Mouse (Mus musculus): ENCODE measurements around the gene Cdk1. TPM values are rescaled to one million over a fixed set of nuclear protein-coding genes. Genes with fewer than 3 reads are reported as not detected.

Cdk1 gene
- polyA plus RNA-seq, 1 experiment from 2014 or later = 181 TPM

DNA sequence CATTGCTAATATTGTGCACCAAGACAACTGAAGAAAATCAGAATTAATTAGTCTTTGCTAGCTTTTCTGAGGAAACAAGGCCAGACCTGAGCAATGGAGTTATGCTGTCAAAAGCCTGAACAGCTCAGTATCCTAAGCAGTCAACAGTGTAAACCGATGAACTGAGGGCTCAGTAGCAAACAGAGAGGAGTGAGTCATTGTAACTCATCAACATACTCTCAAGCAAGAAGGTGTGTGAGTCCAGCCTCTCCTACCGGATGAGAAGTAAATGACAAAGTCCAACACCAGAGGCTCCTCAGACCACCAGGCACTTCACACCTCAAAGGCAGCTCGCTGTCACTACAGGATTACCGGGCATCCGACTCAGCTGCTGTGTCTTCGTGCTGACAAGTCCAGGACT is 12.7 kb downstream of the Cdk1 start:
- no peaks in the 10 kb centered on the region for H3K27me3 ChIP-seq
- H3K4me2 ChIP-seq (replicated peaks) = no peak overlapping the region
- no peak for ATAC-seq
- H3K9ac ChIP-seq (replicated peaks) = no peak overlapping the region
- WGBS = 94% methylated on average over 6 of the region's 6 CpGs
- H3K36me3 ChIP-seq = peaks cover 55% of the 10 kb centered on the region
- no peaks in the 10 kb centered on the region for H3K9me3 ChIP-seq
- no peaks in the 10 kb centered on the region for H3K4me1 ChIP-seq (replicated peaks)
- no peak overlapping the region for H3K27ac ChIP-seq
- H3K4me3 ChIP-seq (replicated peaks) = no peak overlapping the region

DNA sequence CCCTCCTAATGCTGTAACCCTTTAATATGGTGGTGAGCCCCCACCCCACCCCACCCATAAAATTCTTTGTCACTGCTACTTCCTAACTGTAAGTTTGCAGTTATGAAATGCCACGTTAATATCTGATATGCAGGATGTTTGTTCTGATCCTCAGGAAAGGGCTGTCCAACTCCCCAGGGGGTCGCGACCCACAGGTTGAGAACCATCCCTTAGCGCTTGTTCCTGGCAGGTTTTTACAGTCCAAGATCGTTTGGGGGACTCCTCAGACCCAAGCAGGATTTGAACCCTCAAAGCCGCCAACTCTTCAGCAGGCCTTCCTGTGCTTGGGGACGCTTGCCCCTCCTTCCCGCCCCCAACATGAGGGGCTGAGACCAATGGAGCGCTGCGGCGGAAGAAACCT is 16.5 kb downstream of the Cdk1 start:
- no peak for ATAC-seq
- Histone ChIP-seq H3K4me3 (replicated peaks) (no peak overlapping the region), H3K27me3 (no peaks in the 10 kb centered on the region), H3K9ac (replicated peaks) (no peak overlapping the region), H3K4me2 (replicated peaks) (no peak overlapping the region), H3K27ac (no peak overlapping the region), H3K36me3 (peaks cover 31% of the 10 kb centered on the region), H3K9me3 (no peaks in the 10 kb centered on the region), H3K4me1 (replicated peaks) (no peaks in the 10 kb centered on the region)
- WGBS = 91% methylated on average over 11 of the region's 11 CpGs

DNA sequence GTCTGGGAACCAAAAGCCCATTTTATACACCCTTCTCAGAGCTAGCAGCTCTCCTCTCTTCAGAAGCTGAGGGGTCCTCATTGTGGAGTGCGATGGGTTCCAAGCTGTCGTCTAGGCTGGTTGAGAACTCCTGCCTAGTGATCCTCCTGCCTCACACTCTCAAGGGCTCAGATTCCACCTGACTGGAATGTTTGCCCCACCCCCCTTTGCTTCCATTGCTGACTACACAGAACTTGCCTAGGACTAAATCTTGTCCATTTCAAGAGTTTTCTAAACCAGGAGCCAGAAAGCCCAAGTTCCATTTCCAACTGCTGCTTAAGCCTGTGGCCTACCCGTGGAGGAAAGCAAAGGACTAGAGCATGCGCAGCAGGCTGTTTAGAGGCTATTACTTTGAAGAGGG is 17.1 kb downstream of the Cdk1 start:
- H3K9ac ChIP-seq (replicated peaks) = no peak overlapping the region
- no peak overlapping the region for H3K4me3 ChIP-seq (replicated peaks)
- no peaks in the 10 kb centered on the region for H3K27me3 ChIP-seq
- H3K4me1 ChIP-seq (replicated peaks) = no peaks in the 10 kb centered on the region
- ATAC-seq = no peak
- 0 out of 2 replicates have a peak overlapping the region, but pooled peaks have one; percentile 25 for H3K27ac ChIP-seq
- H3K9me3 ChIP-seq = no peaks in the 10 kb centered on the region
- 79% methylated on average over 4 of the region's 4 CpGs for WGBS
- peaks cover 31% of the 10 kb centered on the region for H3K36me3 ChIP-seq
- H3K4me2 ChIP-seq (replicated peaks) = no peak overlapping the region

DNA sequence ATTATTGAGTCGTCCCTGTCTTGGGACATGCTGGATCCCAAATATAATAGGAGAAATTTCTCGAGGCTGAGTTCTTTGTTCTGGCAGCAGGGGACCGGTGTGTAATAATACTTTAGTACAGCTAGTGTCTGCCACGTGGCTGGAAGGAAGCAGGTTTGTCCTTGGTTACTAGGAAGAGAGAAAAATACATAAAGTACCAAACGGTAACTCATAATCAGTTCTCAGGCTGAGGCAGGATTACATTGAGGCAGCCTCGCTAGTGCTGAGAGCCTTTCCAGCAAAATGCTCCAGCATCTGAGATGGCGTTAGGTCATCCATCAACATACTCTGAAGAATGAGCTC is 17.6 kb downstream of the Cdk1 start:
- Histone ChIP-seq H3K9me3 (no peaks in the 10 kb centered on the region), H3K4me2 (replicated peaks) (no peak overlapping the region), H3K4me3 (replicated peaks) (no peak overlapping the region), H3K27ac (peak overlapping the region; percentile 25; the same call in 1 of the 2 replicates), H3K4me1 (replicated peaks) (no peaks in the 10 kb centered on the region), H3K36me3 (peaks cover 28% of the 10 kb centered on the region), H3K9ac (replicated peaks) (no peak overlapping the region), H3K27me3 (no peaks in the 10 kb centered on the region)
- no peak for ATAC-seq
- 49% methylated on average over 7 of the region's 7 CpGs for WGBS

DNA sequence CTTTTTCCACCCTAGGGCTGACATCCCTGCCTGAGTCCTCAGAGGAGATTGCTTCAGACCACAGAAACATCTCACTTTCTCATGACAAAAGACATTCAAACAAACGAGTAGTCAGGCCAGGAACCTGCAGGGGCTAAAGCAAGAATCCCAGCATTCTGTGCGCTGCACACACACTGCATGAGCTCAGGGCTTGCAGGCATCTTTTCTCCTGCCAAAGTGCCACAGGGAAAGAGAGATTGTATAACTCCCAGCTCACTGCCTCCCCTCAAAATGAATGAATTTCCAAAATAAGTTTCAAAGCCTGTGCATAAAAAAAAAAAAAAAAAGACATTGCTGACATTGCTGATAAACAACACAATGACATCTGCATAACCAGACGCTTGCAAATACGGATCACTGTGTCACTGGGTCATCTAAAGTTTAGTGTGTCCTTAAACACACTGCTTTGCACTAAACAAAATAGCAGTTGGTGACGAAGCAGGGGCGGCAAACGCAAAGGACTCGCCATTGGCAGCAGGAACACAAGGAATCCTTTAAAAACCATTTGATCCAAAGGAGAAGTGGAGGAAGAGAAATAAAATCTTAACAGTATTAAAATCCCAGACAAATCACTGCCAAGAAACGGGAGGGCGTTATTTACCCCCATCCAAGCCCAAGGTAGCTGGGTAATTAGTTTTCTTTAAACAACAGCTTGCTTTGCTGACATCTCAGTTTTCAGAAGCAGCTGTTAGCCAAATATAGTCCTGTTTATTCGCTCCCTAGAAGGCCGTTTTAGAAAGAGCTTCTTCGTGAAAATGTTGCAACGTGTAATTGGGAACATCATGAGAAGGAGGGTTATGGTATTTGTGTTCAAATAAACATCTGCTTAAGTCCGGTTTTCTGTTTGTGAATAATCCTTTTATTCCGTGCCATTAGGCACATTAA is 18.2 kb downstream of the Cdk1 start:
- no peaks in the 10 kb centered on the region for H3K27me3 ChIP-seq

DNA sequence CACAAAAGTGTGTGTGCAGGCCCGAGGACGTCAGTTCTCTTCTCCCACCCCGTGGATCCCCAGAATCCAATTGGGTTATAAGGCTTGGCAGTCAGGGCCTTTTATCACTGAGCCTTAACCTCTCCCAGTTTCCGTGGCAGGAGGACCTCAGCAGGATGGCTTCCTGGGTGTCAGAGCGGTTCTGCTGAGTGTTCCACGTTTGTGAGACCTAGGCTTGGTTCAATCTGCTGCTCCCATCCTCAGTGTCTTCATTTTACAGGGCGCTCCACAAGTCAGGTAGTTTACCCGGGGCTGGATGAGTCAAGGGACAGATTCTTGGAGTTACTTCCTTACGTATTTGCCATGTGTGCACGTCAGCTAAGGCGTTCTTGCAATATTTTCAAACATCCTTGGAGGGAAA is 19.5 kb downstream of the Cdk1 start:
- no peak overlapping the region for H3K4me2 ChIP-seq (replicated peaks)
- no peak for ATAC-seq
- peaks cover 21% of the 10 kb centered on the region for H3K36me3 ChIP-seq
- peaks cover 10% of the 10 kb centered on the region for H3K4me1 ChIP-seq (replicated peaks)
- H3K9me3 ChIP-seq = no peaks in the 10 kb centered on the region
- no peak overlapping the region for H3K9ac ChIP-seq (replicated peaks)
- H3K27ac ChIP-seq = no peak overlapping the region
- WGBS = 92% methylated on average over 11 of the region's 11 CpGs
- H3K4me3 ChIP-seq (replicated peaks) = no peak overlapping the region
- no peaks in the 10 kb centered on the region for H3K27me3 ChIP-seq

More for the DNA sequence above, 18.2 kb downstream of the Cdk1 start:
- H3K9ac ChIP-seq (replicated peaks) = no peak overlapping the region
- WGBS = 75% methylated on average over 16 of the region's 16 CpGs
- H3K36me3 ChIP-seq = peaks cover 25% of the 10 kb centered on the region
- no peaks in the 10 kb centered on the region for H3K4me1 ChIP-seq (replicated peaks)
- H3K9me3 ChIP-seq = no peaks in the 10 kb centered on the region
- no peak overlapping the region for H3K4me3 ChIP-seq (replicated peaks)
- no peak for ATAC-seq
- no peak overlapping the region for H3K27ac ChIP-seq
- no peak overlapping the region for H3K4me2 ChIP-seq (replicated peaks)

DNA sequence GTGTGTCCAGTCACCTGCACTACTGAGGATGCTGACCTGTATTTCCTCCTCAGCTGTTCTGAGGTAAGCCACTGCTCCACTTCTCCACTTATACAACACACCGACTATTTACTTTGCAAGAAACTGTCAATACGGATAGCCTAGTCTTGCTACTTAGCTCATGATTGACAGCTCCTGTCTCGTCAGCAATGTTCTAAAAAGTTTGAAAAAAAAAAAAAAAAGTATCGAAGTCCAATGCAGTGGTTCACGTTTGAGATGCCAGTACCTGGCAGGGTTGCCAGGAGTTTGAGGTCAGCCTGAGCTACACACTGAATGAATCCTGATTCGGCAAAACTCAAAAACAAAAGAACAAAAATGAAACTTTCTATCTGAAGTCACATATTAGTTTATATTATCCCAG is 21.5 kb downstream of the Cdk1 start:
- no peak for ATAC-seq
- Histone ChIP-seq H3K27me3 (no peaks in the 10 kb centered on the region), H3K4me2 (replicated peaks) (no peak overlapping the region), H3K9ac (replicated peaks) (no peak overlapping the region), H3K4me1 (replicated peaks) (peaks cover 11% of the 10 kb centered on the region), H3K27ac (no peak overlapping the region), H3K4me3 (replicated peaks) (no peak overlapping the region), H3K9me3 (no peaks in the 10 kb centered on the region), H3K36me3 (peaks cover 5% of the 10 kb centered on the region)
- WGBS = 89% methylated on average over 6 of the region's 6 CpGs

DNA sequence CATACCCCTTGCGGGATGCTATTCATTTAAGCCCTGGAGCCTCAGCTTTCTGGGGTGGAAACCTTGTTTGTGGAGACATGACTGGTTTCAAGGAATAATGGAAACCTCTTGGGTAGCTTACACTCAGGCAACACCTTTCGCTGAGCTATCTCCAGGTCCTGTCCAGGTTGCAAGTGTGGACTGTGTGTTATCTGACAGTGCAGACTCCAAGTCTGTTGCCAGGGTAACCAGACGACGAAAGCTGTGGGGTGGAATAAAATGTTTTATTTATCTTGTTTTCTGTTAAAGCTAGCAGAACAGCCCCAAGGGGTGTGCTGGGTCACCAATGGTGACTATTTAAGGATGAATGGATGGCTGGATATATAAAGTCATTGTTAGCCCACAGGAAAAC is 24.1 kb downstream of the Cdk1 start:
- H3K4me1 ChIP-seq (replicated peaks) = peaks cover 11% of the 10 kb centered on the region
- no peaks in the 10 kb centered on the region for H3K27me3 ChIP-seq
- no peak overlapping the region for H3K4me2 ChIP-seq (replicated peaks)
- WGBS = 60% methylated on average over 4 of the region's 4 CpGs
- H3K27ac ChIP-seq = peak overlapping the region; percentile 25; the same call in 1 of the 2 replicates
- H3K36me3 ChIP-seq = no peaks in the 10 kb centered on the region
- no peak overlapping the region for H3K9ac ChIP-seq (replicated peaks)
- peak; percentile 81 for ATAC-seq
- no peaks in the 10 kb centered on the region for H3K9me3 ChIP-seq
- no peak overlapping the region for H3K4me3 ChIP-seq (replicated peaks)

DNA sequence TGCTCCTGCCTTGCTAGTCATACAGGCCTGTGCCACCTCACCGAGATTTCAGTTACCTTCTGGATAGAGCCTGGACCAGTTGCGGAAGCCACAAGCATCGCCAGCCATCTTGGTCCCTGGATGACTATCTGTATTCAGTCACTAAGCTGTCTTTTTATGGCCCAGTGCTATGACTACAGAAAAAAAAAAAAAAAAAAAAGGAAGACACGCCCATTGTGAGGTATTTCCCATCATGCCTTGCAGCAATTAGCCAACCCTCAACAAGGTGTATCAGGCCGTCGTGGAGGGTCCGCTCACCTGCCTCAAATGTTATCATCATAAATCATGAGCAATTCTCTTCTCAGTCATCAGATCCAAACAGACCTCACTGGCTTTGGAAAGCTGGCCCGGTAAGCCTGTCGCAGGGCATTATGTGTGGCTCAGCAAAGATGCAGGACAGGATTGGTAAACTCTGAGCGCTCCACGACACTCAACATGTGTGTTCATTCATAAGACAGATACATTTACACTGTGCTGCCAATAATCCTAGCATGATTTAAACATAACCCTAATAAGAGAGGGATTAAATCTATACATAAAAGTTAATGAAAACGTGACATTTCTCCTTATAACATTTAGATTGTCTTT is 24.6 kb downstream of the Cdk1 start:
- no peaks in the 10 kb centered on the region for H3K36me3 ChIP-seq
- H3K27me3 ChIP-seq = no peaks in the 10 kb centered on the region
- no peak overlapping the region for H3K4me3 ChIP-seq (replicated peaks)
- peaks cover 11% of the 10 kb centered on the region for H3K4me1 ChIP-seq (replicated peaks)
- peak; percentile 58; the same call in 1 of the 2 replicates for ATAC-seq
- H3K9me3 ChIP-seq = no peaks in the 10 kb centered on the region
- H3K9ac ChIP-seq (replicated peaks) = no peak overlapping the region
- H3K27ac ChIP-seq = 0 out of 2 replicates have a peak overlapping the region, but pooled peaks have one; percentile 25
- WGBS = 84% methylated on average over 12 of the region's 12 CpGs
- no peak overlapping the region for H3K4me2 ChIP-seq (replicated peaks)

DNA sequence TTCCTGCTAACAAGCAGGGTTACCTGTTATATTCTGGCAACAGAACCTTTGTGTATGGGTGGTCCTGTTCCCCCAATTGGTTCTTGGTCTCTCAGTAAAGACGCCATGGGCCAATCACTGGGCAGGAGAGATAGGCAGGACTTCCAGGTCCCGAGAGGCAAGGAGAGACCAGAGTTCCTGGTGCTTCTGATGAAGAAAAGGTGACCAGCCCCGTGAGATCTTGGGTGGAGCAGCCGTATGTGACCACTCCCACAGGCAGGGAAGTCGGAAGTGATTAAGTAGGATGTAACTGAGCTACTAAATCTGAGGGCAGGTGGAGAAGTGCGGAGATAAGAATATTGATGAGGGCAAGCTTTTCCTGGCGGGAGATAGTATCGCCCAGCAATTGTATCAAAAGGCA is 25.4 kb downstream of the Cdk1 start:
- H3K27ac ChIP-seq = no peak overlapping the region
- H3K9me3 ChIP-seq = no peaks in the 10 kb centered on the region
- no peak overlapping the region for H3K9ac ChIP-seq (replicated peaks)
- no peaks in the 10 kb centered on the region for H3K27me3 ChIP-seq
- no peak for ATAC-seq
- H3K4me3 ChIP-seq (replicated peaks) = no peak overlapping the region
- H3K4me2 ChIP-seq (replicated peaks) = no peak overlapping the region
- WGBS = 71% methylated on average over 8 of the region's 8 CpGs
- H3K4me1 ChIP-seq (replicated peaks) = peaks cover 11% of the 10 kb centered on the region
- H3K36me3 ChIP-seq = no peaks in the 10 kb centered on the region

DNA sequence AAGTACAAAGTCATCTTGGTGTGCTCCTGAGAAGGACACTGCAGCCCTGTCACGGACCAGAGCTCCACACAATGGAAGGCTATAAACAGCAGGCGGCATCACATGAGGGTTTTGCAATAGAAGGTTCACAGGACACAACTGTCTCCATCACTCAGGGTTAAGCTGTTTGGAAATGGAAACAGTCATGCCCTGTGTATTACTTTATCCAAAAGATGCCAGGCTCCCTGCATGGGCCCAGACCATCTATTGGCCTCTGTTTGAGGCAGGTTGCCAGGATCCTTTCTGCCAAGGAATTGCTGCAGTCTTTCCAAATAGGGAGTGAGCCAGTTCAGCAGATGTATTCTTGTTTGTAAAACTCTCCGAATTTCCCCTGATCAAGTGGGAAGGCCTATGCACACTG is 26.3 kb downstream of the Cdk1 start:
- Histone ChIP-seq H3K27ac (no peak overlapping the region), H3K4me3 (replicated peaks) (no peak overlapping the region), H3K9ac (replicated peaks) (no peak overlapping the region), H3K36me3 (no peaks in the 10 kb centered on the region), H3K4me1 (replicated peaks) (peaks cover 11% of the 10 kb centered on the region), H3K27me3 (no peaks in the 10 kb centered on the region), H3K9me3 (no peaks in the 10 kb centered on the region), H3K4me2 (replicated peaks) (no peak overlapping the region)
- ATAC-seq = no peak
- WGBS = 85% methylated on average over 3 of the region's 3 CpGs

DNA sequence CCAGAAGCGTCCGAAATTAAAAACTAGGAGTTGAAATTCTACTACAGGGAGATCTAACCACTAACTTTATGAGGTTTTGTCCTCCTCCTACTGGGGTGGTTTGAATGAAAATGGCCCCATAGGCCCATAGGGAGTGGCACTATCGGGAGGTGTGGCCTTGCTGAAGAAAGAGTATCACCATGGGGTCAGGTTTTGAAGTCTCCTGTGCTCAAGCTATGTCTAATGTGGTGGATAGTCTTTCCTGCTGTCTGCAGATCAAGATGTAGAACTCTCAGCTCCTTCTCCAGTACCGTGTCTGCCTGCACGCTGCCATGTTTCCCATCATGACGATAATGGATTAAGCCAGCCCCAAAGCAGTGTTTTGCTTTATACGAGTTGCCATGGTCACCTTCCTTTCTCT is 27.9 kb downstream of the Cdk1 start:
- WGBS = 92% methylated on average over 7 of the region's 7 CpGs
- H3K27me3 ChIP-seq = no peaks in the 10 kb centered on the region
- no peaks in the 10 kb centered on the region for H3K9me3 ChIP-seq
- H3K4me2 ChIP-seq (replicated peaks) = no peak overlapping the region
- no peak overlapping the region for H3K4me3 ChIP-seq (replicated peaks)
- H3K36me3 ChIP-seq = no peaks in the 10 kb centered on the region
- no peak overlapping the region for H3K9ac ChIP-seq (replicated peaks)
- H3K27ac ChIP-seq = no peak overlapping the region
- H3K4me1 ChIP-seq (replicated peaks) = peaks cover 11% of the 10 kb centered on the region
- no peak for ATAC-seq

Data from midbrain, embryonic 13.5 days (tissue).